Mouse (Mus musculus): ENCODE data around the gene Ambra1. TPM values are rescaled to one million over a fixed set of nuclear protein-coding genes. Genes with fewer than 3 reads are reported as not detected.
A peak's percentile ranks its signal among the peaks of the same experiment; 100 is the strongest.

Gene Ambra1
- polyA plus RNA-seq, 1 experiment from 2014 or later = 30.3 TPM

DNA sequence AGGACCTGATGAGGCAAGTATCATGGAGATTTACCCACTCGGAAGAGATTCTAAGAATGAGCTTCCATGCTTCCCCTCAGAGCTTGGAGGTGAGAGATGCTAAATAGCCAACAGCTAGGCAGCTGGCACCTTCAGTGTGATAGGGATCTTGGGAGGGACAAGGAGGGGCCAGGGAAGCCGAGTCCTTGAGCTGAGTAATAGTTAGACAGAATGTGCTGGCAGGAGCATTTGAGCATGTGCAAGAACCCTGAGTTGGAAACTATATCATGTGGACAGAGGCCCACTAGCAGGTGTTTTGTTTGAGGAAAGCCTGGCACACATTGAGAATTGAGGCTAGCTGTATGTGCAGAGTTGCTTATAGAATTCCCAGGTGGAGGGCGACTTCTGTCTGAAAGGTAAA lies 182.7 kb downstream of the Ambra1 start:
- no peak for ATAC-seq (replicated peaks)
- H3K9me3 ChIP-seq = no peaks in the 10 kb centered on the region
- no peak overlapping the region for H3K27ac ChIP-seq
- H3K4me2 ChIP-seq = no peak overlapping the region
- 82% methylated on average over 3 of the region's 3 CpGs for WGBS
- H3K9ac ChIP-seq = no peak overlapping the region
- H3K27me3 ChIP-seq (replicated peaks) = no peaks in the 10 kb centered on the region
- H3K4me3 ChIP-seq = no peak overlapping the region
- H3K36me3 ChIP-seq (replicated peaks) = peaks cover 38% of the 10 kb centered on the region
- no peaks in the 10 kb centered on the region for H3K4me1 ChIP-seq

DNA sequence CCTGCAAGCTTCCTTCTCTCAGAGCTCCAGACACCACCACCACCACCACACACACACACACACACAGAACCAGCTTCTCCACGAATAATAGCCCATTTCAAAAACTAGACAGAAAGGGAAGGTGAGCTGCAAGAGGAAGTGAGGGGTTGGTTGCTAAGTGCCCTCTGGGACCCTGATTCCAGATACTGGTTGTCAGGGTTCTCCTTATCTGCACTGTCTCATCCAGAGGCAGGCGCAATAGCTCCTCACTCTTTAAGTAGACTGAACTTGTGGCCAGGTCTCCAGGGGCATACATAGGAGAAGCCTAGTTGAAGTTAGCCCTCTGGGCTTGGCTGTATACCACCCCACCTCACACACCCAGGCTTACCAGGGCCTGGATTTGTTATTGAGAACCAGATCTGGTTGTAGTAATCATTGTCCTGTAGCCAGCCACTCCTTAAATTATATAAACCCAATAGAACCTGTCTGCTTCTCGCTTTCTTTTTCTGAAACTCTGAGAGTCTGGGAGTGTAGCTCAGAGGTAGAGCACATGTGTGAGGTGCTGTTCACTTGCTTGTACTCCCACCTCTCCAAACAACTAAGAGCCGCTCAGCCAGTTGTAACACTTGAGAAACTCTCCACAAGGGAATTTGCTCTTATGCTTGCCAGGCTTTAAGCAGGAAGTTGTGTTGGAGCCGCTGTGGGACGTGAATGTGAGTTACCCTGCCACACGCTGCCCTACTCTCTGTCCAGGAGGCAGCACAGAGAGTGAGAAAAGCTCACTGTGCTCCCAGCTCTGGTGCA lies 183.6 kb downstream of the Ambra1 start:
- ATAC-seq (replicated peaks) = no peak
- H3K27me3 ChIP-seq (replicated peaks) = no peaks in the 10 kb centered on the region
- 91% methylated on average over 7 of the region's 7 CpGs for WGBS
- no peak overlapping the region for H3K4me2 ChIP-seq
- no peak overlapping the region for H3K4me3 ChIP-seq
- no peaks in the 10 kb centered on the region for H3K9me3 ChIP-seq
- no peak overlapping the region for H3K9ac ChIP-seq
- no peaks in the 10 kb centered on the region for H3K4me1 ChIP-seq
- H3K27ac ChIP-seq = no peak overlapping the region
- H3K36me3 ChIP-seq (replicated peaks) = peaks cover 45% of the 10 kb centered on the region

DNA sequence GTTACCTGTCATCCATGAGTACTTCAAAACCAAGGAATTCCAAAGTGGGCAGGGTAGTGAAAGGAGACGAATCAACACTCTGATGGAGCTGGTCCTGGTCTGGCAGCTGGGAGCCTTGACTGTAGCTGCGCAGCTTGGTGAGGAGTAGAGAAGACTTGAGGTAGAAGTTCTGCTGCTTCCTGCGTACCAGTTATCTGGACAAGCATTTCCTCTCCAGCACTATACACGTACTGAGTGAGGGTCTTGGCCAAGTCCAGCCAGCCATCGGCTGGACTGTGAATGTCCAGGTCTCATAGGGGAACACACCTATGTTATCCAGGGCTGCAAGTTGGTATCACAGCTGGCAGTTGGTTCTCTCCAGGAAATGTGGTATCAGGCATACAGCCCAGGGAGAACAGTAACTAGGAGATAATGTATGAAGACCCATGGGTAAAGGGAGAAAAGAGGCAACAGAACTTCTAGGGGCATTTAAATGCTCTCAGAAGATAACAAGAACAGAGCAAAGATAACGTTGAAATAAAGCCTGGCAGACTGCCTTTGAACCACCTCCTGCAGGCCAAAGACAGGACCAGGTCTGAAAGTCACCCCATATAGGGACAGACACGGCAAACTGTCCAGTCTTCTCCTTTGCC lies 186.5 kb downstream of the Ambra1 start:
- Histone ChIP-seq H3K9ac (no peak overlapping the region), H3K36me3 (replicated peaks) (peaks cover 47% of the 10 kb centered on the region)
- 91% methylated on average over 7 of the region's 7 CpGs for WGBS

DNA sequence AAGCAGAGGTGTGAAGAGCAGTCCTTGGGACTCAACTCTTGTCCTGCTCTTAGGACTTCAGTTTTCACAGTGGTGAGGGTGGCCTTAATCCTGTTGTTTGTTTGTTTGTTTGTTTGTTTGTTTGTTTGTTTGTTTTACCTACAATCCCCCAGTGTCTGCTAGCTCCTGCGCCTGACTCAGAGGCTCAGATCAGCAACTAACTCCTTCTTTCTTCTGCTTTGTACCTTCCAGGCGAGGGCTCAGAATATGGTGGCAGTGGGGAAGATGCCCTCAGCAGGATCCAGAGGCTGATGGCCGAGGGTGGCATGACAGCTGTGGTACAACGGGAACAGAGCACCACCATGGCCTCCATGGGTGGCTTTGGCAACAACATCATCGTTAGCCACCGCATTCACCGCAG lies 187.2 kb downstream of the Ambra1 start:
- Histone ChIP-seq H3K9me3 (no peaks in the 10 kb centered on the region), H3K4me3 (no peak overlapping the region), H3K36me3 (replicated peaks) (peaks cover 40% of the 10 kb centered on the region), H3K27me3 (replicated peaks) (peaks cover 21% of the 10 kb centered on the region), H3K9ac (no peak overlapping the region), H3K4me2 (no peak overlapping the region), H3K4me1 (peaks cover 12% of the 10 kb centered on the region), H3K27ac (no peak overlapping the region)
- no peak for ATAC-seq (replicated peaks)
- WGBS = 92% methylated on average over 7 of the region's 7 CpGs

More for the DNA sequence above, 186.5 kb downstream of the Ambra1 start:
- no peak for ATAC-seq (replicated peaks)
- Histone ChIP-seq H3K9me3 (no peaks in the 10 kb centered on the region), H3K4me3 (no peak overlapping the region), H3K4me1 (peaks cover 6% of the 10 kb centered on the region), H3K27me3 (replicated peaks) (peaks cover 14% of the 10 kb centered on the region), H3K4me2 (no peak overlapping the region), H3K27ac (no peak overlapping the region)

DNA sequence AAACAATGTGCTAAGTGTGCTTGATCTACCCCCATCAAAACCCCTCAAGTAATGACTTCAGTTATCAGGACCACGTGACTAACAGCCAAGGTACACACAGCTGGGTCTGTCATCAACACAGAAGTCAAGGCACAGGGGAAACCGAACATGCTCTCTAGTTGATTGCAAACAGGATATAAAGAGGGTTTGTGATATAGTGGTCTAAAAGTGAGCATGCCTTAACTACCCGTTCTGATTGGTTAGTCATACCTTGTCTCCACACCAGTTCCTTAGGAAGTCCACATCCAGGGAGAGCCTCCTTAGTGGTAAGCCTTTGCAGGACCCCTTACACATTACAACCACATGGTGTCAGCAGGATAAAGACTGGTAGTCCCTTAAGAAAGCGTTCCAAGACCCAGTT lies 190.2 kb downstream of the Ambra1 start:
- no peak for ATAC-seq (replicated peaks)
- Histone ChIP-seq H3K4me3 (no peak overlapping the region), H3K4me1 (peaks cover 27% of the 10 kb centered on the region), H3K9me3 (no peaks in the 10 kb centered on the region), H3K9ac (no peak overlapping the region), H3K4me2 (no peak overlapping the region), H3K27ac (no peak overlapping the region), H3K27me3 (replicated peaks) (peaks cover 49% of the 10 kb centered on the region), H3K36me3 (replicated peaks) (peaks cover 25% of the 10 kb centered on the region)
- WGBS = 83% methylated on average over 4 of the region's 4 CpGs

DNA sequence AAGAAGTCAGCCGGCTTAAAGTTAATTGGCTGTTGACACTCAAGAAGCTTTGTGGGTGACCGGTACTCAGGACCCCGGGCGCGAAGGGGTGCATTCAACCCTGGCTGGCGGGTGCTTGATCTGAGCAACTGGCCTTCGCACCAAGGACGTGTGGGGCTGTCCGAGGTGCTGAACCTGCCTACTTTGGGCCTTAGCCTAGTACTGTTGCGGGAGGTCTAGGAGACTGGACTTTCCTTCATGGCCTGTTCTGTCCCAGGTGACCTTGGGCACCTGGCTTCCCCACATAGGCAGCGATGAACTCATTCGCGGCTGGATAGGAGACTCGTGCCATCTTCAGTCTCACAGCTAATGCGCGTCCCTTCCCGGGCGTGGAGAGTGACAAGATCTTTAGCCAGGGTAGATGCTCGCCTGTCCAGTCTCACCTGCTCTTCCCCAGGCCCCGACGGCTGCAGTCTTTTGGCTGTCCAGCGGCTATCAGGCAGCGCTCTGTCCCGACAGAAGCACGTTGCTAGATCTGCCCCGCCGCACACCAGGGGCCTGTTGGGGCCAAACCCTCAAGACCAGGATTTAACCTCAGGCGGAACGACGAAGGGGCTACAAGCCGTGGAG lies 191.4 kb downstream of the Ambra1 start:
- 6% methylated on average over 31 of the region's 31 CpGs for WGBS
- H3K27me3 ChIP-seq (replicated peaks) = peaks cover 56% of the 10 kb centered on the region
- H3K9ac ChIP-seq = peak overlapping the region; percentile 52
- H3K27ac ChIP-seq = no peak overlapping the region
- H3K9me3 ChIP-seq = no peaks in the 10 kb centered on the region
- H3K4me1 ChIP-seq = peaks cover 27% of the 10 kb centered on the region
- ATAC-seq (replicated peaks) = peak; percentile 27
- peak overlapping the region; percentile 73 for H3K4me3 ChIP-seq
- H3K4me2 ChIP-seq = peak overlapping the region; percentile 95
- H3K36me3 ChIP-seq (replicated peaks) = peaks cover 25% of the 10 kb centered on the region

DNA sequence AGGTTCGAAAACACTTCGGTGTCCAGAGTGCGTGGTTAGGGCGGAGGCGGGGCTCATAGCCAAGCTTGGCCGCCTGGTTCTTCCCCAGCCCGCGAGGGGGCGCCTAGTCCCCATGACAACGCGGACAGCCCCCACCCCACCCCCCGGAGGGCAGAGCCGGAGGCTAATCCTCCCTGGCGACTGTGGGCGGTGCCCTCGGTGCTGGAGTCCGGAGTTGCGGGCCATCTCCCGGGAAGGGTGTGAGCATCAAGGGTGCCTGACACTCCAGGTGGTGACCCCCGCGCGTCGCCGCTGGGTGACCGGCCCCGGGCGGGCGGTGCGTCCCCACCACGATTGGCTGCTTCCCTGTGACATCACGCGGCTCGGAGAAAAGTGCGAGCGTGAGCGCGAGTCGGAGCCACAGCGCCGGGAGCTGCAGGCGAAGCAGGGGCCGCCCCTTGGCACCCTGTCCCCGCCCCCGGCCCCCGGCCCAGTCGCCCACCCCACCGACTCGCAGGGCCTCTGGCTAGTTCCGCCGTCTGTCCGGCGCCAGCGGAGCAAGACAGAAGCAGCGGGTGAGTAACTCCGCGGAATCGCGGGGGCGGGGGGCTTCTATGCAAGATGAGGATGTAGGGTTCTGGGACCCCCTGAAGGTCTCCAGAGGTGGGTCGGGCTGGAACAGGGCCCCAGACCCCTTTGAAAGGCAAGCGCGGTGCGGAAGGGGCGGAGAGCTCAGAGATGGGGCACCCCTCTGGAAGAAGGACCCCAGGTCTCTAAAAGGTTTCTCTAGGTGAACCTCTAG lies 192.0 kb downstream of the Ambra1 start:
- H3K4me1 ChIP-seq = peaks cover 27% of the 10 kb centered on the region
- peak overlapping the region; percentile 52 for H3K9ac ChIP-seq
- peaks cover 56% of the 10 kb centered on the region for H3K27me3 ChIP-seq (replicated peaks)
- peak overlapping the region; percentile 95 for H3K4me2 ChIP-seq
- peaks cover 20% of the 10 kb centered on the region for H3K36me3 ChIP-seq (replicated peaks)
- H3K9me3 ChIP-seq = no peaks in the 10 kb centered on the region
- no peak overlapping the region for H3K27ac ChIP-seq
- H3K4me3 ChIP-seq = peak overlapping the region; percentile 73
- peak; percentile 69 for ATAC-seq (replicated peaks)
- under 1% methylated on average over 64 of the region's 64 CpGs for WGBS

DNA sequence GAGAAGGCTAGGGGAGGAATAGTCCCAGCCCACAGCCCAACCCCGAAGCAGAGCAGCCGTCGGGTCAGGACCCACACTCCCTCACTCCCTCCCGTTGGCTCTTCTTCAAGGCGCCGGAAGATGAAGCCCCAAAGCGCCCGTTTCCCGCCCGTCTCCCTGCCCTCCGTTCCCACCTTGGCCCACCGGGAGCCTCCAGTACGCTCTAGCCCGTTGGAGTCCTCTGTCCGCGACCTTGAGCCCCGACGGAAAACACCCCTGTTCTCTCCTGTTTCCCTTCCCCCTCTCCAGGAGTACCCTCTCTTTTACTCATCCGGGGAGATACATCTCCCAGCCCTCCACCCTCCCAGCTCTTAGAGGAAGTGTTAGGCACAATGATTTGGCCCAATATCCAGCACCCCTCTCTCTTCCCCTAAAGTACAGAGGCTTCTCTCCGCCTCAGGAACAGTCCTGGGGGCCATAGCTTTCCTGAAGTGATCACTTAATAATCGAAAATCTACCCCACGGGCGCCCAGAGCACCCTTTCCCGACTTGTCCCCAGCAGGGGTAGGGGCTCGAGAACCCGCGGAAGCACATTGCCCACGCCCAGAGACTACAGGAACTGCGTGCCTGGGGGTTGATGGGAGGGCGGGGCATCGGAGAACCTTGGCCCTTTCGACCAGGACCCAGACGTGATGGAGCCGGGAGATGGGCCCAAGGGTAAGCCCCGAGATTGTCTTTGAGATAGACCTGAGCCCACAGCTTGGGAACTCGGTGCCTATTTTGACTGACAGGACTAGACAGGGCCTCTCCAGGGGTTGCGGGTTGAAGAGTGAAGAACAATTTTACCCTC lies 192.9 kb downstream of the Ambra1 start:
- peaks cover 56% of the 10 kb centered on the region for H3K27me3 ChIP-seq (replicated peaks)
- H3K9me3 ChIP-seq = no peaks in the 10 kb centered on the region
- 2% methylated on average over 37 of the region's 37 CpGs for WGBS
- ATAC-seq (replicated peaks) = 0 out of 2 replicates have a peak, but pooled peaks have one; percentile 3
- peaks cover 27% of the 10 kb centered on the region for H3K4me1 ChIP-seq
- no peak overlapping the region for H3K27ac ChIP-seq
- peaks cover 15% of the 10 kb centered on the region for H3K36me3 ChIP-seq (replicated peaks)
- peak overlapping the region; percentile 95 for H3K4me2 ChIP-seq
- H3K4me3 ChIP-seq = peak overlapping the region; percentile 73
- H3K9ac ChIP-seq = no peak overlapping the region

DNA sequence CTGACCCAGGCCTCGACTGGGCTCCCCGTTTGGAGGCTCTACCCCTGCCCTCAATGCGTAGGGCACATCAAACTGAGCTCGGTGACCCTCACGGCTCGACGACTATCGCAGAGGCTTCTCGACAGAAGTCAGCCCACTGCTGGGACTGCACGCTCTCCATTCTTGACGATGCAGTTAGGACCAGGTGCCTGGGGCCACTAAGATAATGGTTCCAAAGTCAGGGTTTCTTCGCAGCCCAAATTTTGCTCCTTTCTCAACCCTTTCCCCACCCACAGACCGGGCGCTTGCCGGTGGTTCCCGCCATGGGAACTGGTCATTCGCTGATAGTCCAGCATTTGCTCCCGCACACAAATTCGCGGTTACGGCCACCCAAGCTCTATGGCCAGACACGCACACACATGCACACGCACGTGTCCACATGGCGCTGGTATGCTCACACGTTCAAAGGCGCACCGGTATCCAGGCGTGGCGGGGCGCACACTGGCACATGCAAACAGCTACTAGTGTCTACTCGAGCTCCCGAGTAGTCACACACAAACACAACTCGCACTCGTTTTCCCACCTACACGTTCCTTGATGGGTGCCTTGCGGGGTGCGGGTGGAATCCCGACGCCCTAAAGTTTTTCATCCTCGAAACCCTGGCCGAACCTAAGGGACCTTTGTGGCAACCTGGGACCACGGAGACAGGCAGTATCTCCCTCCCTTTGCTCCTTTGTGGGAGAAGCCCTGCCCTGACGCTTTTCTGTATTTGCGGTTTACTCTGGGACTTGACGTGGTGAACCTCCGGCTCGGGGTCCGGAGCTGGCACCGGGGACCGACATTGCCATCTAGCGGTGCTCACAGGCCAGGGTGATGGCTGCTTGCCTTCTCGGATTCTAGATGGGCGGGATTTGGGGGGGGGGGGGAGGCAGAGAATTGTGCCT lies 193.7 kb downstream of the Ambra1 start:
- Histone ChIP-seq H3K36me3 (replicated peaks) (peaks cover 8% of the 10 kb centered on the region; the same call in 1 of the 2 replicates), H3K9ac (no peak overlapping the region), H3K27me3 (replicated peaks) (peaks cover 56% of the 10 kb centered on the region), H3K4me2 (peak overlapping the region; percentile 95), H3K9me3 (no peaks in the 10 kb centered on the region), H3K4me1 (peaks cover 27% of the 10 kb centered on the region), H3K4me3 (peak overlapping the region; percentile 24), H3K27ac (no peak overlapping the region)
- WGBS = 2% methylated on average over 54 of the region's 54 CpGs
- ATAC-seq (replicated peaks) = no peak

DNA sequence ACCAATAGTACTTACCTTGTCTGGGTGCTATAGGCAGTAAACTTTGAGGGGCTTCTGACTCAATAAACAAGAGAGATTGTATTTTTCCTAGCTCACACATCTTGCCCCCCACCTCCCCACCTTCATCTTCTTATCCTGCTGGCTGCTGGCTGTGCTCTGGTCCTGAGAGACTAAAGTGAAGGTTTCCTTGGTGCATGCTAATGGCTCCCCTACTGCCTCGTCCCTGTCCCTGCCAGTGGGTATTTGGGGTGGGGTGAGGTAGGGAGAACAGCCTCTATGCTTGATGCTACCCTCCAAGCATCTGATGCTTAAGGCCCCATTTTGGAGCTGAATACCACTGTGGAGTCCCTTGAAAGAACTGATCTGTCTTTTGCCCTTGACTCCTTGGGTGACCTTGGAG lies 194.8 kb downstream of the Ambra1 start:
- no peak overlapping the region for H3K4me2 ChIP-seq
- H3K36me3 ChIP-seq (replicated peaks) = 0 out of 2 replicates have a peak, but pooled peaks cover under 1% of the 10 kb centered on the region
- H3K4me3 ChIP-seq = no peak overlapping the region
- ATAC-seq (replicated peaks) = no peak
- H3K9ac ChIP-seq = no peak overlapping the region
- H3K9me3 ChIP-seq = no peaks in the 10 kb centered on the region
- peaks cover 56% of the 10 kb centered on the region for H3K27me3 ChIP-seq (replicated peaks)
- H3K27ac ChIP-seq = no peak overlapping the region
- peaks cover 28% of the 10 kb centered on the region for H3K4me1 ChIP-seq
- 50% methylated on average over 1 of the region's 1 CpGs for WGBS
